Mouse (Mus musculus) left cerebral cortex, postnatal 36 days (tissue): ENCODE measurements at regions not wholly inside any gene's neighbourhood (a gene's known extent, or its start where the extent isn't known, plus 50 kb on each side); places are given as distances from the start of the nearest gene placed in this dataset.

Experiments used
- DNase-seq, 2 experiments: peaks; one replicate each; pipeline ENCODE4 v3.0.0; 2021 to 2022; ENCODE audit warnings: low spot score in 2 of 2, mixed read lengths in 1 of 2
- intact Hi-C: fragments of 180-260 bp; cut with DNase I; formaldehyde crosslinking; loops from one replicate; pipeline ENCODE4 v1.15.1; 2025

- intact Hi-C loops: no loop called here
- no peak for DNase-seq
Observed at GRCm38 (mm10) chr17:68057264-68057663, 53.3 kb upstream of the Arhgap28 start.

- DNase-seq: no peak
- intact Hi-C loops: no loop called here
Observed at GRCm38 (mm10) chr17:68060455-68060854, 56.5 kb upstream of the Arhgap28 start.

DNA sequence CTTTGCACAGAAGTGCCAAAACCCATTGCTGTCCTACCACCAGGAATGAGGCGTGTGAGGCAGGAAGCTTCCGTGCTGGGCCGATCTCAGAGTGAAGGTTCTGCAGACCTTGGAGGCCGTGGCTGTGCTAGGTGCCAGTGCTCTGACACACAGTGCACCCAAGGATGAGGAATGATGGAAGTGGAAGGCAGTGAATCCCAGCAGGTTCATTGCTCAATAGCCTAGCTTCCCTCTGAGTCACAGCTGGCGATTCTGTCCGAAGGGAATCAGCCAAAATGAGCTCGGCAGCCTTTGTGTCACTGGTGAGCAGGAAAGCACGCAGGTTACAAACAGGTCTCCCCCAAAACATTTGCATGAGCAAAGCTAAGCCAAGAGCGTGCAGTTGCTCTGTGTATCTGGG is 61.8 kb upstream of the Arhgap28 start:
- intact Hi-C loops: no loop called here
- no peak for DNase-seq

DNA sequence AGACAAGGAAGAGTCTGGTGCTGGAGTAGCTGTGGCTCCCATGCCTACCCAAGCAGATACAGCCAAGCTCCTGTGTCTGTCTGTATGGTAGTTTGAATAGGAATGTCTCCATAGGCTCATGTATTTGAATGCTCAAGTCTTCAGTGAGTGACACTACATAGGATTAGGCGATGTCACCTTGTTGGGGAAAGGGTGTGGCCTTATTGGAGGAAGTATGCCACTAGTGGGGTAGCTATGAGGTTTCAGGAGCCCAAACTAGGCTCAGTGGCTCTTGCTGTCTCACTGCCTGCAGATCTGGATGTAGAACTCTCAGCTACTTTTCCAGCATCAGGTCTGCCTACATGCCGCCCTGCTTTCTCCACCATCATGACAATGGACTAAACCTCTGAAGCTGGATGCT is 62.3 kb upstream of the Arhgap28 start:
- no peak for DNase-seq
- intact Hi-C loops: no loop called here

DNA sequence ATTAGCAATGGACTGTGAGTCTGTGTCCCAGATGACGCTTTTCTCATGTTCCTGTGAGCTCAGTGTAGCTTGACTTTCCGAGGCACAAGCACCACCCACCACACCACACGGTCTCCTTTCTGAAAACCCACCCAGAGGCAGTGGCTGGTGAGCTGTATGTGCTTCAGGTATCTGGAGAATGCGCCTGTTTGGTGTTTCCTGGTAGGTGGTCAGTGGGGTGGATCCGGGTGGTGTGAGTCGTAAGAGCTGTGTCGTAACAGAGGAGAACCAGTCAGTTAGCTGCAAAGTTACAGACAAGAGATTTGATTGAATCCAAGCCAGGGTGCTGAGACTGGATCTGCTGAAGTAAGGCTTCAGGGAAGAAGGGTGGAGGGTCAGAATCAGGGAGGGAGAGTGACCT is 65.1 kb upstream of the Arhgap28 start:
- intact Hi-C loops: no loop called here

GRCm38 (mm10) chr17:68069484-68069883 is 65.6 kb upstream of the Arhgap28 start:
- DNase-seq: no peak

More for the DNA sequence above, 65.1 kb upstream of the Arhgap28 start:
- no peak for DNase-seq

GRCm38 (mm10) chr17:68071472-68071871 is 67.6 kb upstream of the Arhgap28 start:
- no peak for DNase-seq
- intact Hi-C loops: no loop called here

More at GRCm38 (mm10) chr17:68069484-68069883, 65.6 kb upstream of the Arhgap28 start:
- intact Hi-C loops: no loop called here

GRCm38 (mm10) chr17:68075712-68076111 is 71.8 kb upstream of the Arhgap28 start:
- intact Hi-C loops: no loop called here
- no peak for DNase-seq

- intact Hi-C loops: no loop called here
- DNase-seq: no peak
Observed at GRCm38 (mm10) chr17:68078709-68079108, 74.8 kb upstream of the Arhgap28 start.

DNA sequence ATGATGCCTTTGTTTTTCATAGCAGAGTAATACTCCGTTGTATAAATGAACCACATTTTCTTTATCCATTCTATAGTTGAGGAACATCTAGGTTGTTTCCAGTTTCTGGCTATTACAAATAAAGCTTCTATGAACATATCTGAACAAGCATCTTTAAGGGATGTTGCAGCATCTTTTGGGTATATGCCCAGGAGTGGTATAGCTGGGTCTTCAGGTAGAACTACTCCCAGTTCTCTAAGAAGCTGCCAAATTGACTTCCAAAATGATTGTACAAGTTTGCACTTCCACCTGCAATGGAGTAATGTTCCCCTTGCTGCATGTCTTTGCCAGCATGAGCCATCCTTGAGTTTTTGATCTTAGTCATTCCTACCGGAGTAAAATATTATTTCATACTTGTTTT is 80.5 kb upstream of the Arhgap28 start:
- intact Hi-C loops: no loop called here
- no peak for DNase-seq

DNA sequence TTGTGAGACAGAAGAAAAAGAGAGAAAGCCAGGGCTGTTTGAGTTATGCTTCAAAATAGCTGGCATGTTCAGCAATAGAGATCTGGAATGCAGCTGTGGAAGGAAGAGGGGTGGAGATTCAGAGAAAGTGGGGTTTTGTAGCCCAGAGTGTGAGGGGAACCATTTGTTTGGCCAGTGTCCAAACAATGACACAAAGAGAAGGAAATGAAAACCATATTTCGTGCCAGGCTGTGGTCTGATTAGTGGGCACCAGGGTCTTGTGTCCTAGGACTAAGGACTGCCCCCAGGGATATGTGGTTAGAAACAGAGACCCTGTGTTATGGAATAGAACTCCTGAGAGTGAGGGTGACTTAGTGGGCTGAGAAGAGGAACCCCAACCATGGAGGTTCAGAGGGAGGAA is 83.2 kb upstream of the Arhgap28 start:
- intact Hi-C loops: no loop called here
- no peak for DNase-seq

GRCm38 (mm10) chr17:68089179-68089578 is 85.3 kb upstream of the Arhgap28 start:
- no peak for DNase-seq
- intact Hi-C loops: no loop called here

DNA sequence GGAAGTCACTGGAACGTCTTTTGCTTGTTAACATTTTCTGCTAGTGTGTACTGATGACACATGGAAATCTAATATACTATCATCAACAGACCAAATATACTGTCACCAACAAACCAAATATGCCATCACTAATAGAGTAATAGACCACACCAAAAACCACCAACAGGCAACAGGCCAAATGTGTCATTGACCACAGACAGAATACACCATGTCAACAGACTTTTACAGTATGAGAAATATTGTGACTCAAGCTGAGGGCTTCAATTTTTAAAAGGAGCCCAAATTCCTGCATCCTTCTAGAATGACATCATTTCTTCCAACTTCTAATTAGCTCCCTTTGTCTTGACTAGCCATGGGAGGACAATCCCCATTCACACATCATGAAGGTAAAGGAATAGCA is 85.9 kb upstream of the Arhgap28 start:
- DNase-seq: no peak
- intact Hi-C loops: no loop called here

DNA sequence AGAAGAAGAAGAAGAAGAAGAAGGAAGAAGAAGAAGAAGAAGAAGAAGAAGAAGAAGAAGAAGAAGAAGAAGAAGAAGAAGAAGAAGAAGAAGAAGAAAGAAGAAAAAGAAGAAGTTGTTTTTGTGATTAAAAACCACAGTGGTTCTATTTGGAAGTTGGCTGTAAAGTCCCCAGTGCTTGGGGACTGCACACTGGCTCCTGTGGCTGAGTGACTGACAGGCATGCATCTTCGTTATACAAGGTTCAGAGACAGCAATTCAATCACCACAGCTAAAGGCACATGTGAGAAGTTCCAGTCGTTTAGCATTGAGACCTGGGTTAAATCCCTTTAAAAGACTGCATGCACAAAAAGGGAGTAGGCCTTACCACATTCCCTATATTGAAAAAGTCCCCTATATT is 93.1 kb upstream of the Arhgap28 start:
- DNase-seq: no peak
- intact Hi-C loops: no loop called here

GRCm38 (mm10) chr17:68097436-68097835 is 93.5 kb upstream of the Arhgap28 start:
- intact Hi-C loops: no loop called here
- no peak for DNase-seq

DNA sequence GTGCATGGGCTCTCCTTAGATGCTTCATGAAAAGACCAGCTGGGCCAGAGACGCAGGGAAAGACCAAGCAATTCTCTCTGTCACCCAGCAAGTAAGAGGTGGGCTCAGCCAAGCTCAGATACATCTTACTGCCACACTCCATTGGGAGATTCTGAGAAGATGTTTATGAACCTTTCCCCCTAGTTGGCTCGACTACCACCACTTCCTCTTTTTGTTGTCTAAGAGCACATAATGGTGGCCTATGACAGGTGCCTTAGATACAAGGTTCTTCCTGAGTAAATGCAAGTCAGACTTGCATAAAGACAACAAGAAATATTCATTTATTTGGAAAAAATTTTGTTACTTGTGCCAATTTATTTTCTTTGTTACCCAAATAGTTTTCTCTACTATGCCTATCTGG is 96.2 kb upstream of the Arhgap28 start:
- intact Hi-C loops: no loop called here

DNA sequence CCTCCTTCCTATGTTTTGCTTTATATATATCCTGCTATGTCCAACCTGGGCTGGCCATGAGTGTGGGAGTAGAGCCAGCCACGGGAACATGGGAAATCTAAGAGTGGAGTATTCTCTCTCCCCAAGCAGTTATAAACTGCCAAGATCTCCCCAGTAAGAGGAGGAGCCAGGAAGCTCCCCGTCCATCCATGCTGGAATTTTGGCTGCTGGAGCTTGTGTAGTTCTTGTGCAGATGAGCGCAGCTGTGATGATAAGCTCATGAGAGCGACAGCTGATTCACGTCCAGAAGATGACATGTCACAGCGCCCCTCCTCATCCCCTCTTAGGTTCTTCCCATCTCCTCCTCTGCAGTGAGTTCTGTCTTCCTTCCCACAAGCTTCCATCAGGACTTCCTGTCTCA is 99.4 kb upstream of the Arhgap28 start:
- intact Hi-C loops: no loop called here
- DNase-seq: no peak

More for the DNA sequence above, 96.2 kb upstream of the Arhgap28 start:
- no peak for DNase-seq

- intact Hi-C loops: no loop called here
Observed at GRCm38 (mm10) chr17:68106366-68106765, 102.4 kb upstream of the Arhgap28 start.

GRCm38 (mm10) chr17:68107875-68108274 is 104.0 kb upstream of the Arhgap28 start:
- no peak for DNase-seq
- intact Hi-C loops: no loop called here

More at GRCm38 (mm10) chr17:68106366-68106765, 102.4 kb upstream of the Arhgap28 start:
- DNase-seq: no peak

- intact Hi-C loops: no loop called here
- no peak for DNase-seq
Observed at GRCm38 (mm10) chr17:68111834-68112473, 108.0 kb upstream of the Arhgap28 start.

- no peak for DNase-seq
- intact Hi-C loops: no loop called here
Observed at GRCm38 (mm10) chr17:68112763-68113330, 108.9 kb upstream of the Arhgap28 start.

GRCm38 (mm10) chr17:68115599-68115998 is 111.7 kb upstream of the Arhgap28 start:
- intact Hi-C loops: no loop called here
- DNase-seq: no peak
